Mouse (Mus musculus): ENCODE results near the gene Repin1.
"Not testable (repeated sequence)": the region's sequence is repeated elsewhere in the genome, so short reads cannot be mapped to it uniquely, and the experiment has no call there.

The Repin1 gene

GRCm38 (mm10) chr6:48579215-48579648 is 14.5 kb upstream of the Repin1 start:
- DNase-seq (ENCODE audit: low spot score), result no peak

- no peak for DNase-seq (ENCODE audit: low spot score)
These were observed 12.4 kb upstream of the Repin1 start for GRCm38 (mm10) chr6:48581257-48581656.

GRCm38 (mm10) chr6:48582037-48582436 is 11.6 kb upstream of the Repin1 start:
- peak; percentile 87 for DNase-seq (ENCODE audit: low spot score)

- DNase-seq (ENCODE audit: low spot score), result no peak
These were observed 4.4 kb upstream of the Repin1 start, which contains the start of gene Gm45021 for GRCm38 (mm10) chr6:48589194-48589750. Gm45021 (plus strand) TSS chr6:48589610.

- DNase-seq (ENCODE audit: low spot score), result no peak
These were observed 2.4 kb upstream of the Repin1 start for GRCm38 (mm10) chr6:48591221-48591845.

GRCm38 (mm10) chr6:48591871-48592270 is 1.8 kb upstream of the Repin1 start:
- DNase-seq (ENCODE audit: low spot score), result no peak

DNA sequence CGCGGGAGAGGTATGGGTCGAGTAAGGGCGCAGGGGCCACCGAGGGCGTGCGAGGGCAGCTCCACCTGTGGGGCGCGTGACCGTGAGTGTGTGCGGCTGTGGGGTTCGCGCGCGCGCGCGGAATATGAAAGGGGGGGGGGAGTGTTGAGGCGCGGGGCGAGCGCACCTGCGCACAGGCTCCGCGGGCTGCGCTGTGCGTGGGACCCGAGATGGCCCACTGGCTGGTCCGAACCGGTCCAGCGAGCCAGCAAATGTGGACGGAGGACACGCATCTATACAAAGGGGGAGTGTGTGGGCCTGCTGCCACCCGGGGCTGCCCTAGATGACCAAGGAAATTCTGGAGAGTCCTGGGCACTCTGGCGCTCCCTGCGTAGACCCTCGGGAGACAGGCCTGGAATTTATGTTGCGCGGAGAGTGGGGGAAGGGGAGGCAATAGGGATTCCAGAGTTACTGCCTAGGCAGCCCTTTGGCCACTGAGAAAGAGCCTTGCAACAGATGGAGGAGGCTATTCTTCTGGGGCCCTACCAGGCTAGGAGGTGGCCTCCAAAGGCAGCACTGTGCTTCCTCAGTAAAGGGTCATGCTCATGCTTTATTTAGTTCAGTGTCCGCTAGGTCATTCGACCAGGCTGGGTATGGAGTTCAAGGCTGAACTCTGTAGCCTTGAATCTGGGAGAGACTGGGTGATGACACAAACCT is 508 bp downstream of the Repin1 start:
- DNase-seq (ENCODE audit: low spot score), result peak; percentile 75

DNA sequence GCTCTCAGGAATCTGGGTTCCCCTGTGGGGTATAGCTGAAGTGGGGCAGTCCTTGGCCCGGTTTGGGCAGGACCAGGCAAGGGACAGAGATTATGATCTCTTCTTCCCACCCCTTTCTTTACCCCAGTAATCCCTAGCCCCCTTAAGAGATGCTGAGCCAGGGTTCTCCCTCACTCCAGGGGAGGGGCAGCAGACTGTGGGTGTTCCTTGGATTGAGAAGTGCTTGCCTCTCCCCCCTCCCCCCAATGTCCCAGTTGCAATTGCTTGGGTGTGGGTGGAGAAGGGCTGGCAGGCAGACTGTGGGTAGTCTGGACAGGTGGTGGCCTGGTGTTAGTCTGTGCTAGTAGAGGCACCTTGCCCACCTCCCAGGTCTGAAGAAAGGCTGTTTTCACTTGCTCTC is 1.6 kb downstream of the Repin1 start:
- DNase-seq (ENCODE audit: low spot score), result no peak

DNA sequence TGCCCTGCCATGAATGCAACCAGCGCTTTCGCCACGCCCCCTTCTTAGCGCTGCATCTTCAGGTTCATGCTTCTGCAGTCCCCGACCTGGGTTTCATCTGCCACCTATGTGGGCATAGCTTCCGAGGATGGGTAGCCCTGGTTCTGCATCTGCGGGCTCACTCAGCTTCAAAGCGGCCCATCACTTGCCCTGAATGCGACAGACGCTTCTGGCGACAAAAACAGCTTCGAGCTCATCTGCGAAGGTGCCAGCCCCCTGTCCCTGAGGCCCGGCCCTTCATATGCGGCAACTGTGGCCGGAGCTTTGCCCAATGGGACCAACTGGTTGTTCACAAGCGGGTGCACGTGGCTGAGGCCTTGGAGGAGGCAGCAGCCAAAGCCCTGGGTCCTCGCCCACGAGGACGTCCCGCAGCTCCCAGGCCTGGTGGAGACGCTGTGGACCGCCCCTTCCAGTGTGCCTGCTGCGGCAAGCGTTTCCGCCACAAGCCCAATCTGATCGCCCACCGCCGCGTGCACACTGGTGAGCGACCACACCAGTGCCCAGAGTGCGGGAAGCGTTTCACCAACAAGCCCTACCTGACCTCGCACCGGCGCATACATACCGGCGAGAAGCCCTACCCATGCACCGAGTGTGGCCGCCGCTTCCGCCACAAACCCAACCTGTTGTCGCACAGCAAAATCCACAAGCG is 3.0 kb downstream of the Repin1 start:
- DNase-seq (ENCODE audit: low spot score), result no peak

DNA sequence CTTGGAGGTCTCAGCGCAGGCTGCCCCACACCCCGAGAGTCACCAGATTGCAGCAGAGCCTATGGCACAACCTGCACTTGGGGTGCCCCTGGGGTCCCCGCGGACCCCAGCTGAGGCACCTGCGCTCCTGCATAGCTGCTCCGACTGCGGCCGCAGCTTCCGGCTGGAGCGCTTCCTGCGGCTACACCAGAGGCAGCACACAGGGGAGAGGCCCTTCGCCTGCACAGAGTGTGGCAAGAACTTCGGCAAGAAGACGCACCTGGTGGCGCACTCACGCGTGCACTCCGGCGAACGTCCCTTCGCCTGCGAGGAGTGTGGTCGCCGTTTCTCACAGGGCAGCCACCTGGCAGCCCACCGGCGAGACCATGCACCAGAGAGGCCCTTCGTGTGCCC is 3.5 kb downstream of the Repin1 start:
- DNase-seq (ENCODE audit: low spot score), result no peak

- DNase-seq (ENCODE audit: low spot score), result no peak
These were observed 6.9 kb downstream of the Repin1 start for GRCm38 (mm10) chr6:48600594-48600993.

GRCm38 (mm10) chr6:48601271-48602079 is 7.8 kb downstream of the Repin1 start, which contains the start of gene Zfp775:
Zfp775 (plus strand) TSS chr6:48602063.
- DNase-seq (ENCODE audit: low spot score), result peak; percentile 96

DNA sequence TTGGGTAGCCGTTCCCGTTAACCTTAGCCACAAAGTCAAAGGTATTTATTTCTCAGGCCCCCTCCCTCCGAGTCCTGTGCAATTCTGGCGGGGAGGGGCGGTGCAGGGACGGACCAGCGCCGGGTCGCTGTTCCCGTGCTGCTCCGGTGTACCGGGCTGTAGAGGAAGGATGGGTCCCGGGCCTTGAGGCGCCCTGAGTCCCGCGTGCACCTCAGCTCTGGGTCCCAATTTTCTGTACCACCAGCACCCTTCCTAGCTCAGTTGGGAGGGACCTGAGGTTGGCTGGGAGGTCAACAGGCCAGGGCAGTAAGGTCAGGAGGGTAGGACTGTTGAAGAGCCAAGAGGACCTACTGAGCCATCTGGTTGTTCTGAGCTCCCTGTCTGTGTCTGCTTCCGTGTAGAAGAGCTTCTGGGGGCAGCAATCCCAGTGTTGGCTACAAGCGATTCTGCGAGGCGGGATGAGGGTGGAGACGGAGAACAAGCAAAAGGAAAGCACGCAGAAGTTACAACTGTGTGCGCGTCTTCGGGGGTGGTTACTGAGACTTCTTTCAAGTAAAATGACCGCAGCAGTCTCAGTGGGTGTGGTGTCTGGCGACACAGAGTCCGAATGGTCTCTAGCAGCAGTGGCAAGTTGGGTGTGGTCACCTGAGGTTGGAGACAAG is 8.5 kb downstream of the Repin1 start:
- DNase-seq (ENCODE audit: low spot score), result peak; percentile 62

DNA sequence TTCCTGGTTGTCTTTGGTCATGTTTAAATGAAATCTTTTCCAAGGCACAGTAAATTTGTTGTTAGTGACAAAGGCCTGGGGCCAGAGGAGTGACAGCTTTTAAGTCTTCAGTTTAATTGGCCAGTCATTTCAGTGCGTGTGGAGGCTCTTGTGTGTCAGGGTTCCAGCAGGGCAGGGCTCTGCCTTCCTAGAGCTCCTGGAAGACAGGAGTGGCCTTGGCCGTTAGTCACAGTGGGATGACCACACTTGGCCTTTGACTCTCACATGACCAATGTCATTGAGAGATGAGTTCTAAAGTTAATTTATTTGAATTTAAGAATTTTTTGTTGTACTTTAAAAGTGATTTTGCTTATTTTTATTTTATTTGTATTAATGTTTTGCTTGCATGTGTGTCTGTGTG is 14.4 kb downstream of the Repin1 start:
- DNase-seq (ENCODE audit: low spot score), result no peak

DNA sequence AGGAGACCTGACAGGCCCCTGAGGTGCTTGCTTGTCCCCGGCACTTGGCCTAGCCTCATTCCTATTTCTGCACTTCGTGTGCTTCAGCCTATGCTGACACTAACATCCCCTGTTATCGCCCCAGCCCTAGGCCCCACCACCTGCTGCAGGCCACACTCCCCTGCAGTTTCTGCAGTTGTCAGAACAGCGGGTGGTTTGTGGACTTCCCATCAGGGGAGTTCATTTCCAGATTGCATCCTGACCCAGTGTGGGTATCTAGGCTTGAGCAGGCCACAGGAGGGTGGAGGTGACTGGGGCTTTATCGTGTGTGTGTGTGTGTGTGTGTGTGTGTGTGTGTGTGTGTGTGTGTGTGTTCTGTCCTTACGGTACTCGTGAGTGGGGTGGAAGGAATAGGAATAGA is 15.8 kb downstream of the Repin1 start:
- no peak for DNase-seq (ENCODE audit: low spot score)

- DNase-seq (ENCODE audit: low spot score), result no peak
These were observed 17.0 kb downstream of the Repin1 start for GRCm38 (mm10) chr6:48610657-48611056.

GRCm38 (mm10) chr6:48613464-48613863 is 19.8 kb downstream of the Repin1 start:
- DNase-seq (ENCODE audit: low spot score), result no peak

DNA sequence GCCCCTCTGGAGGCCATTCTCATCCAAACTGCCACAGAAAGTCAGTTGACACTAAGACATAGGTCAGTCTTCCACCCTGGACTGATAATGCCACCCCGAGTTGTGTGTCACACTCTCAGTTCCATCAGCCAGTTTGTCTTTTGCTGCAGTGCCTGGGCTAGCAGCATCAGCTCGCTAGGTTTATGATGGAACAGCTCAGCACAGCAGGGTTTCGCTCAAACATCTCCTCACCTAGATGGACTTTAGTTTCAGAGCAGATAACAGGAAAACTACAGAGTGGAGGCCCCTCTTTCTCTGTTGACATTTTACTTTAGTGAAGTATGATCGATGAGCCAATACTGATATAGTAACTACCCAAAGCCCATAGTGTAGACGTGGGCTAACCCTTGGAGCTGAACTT is 21.1 kb downstream of the Repin1 start:
- DNase-seq (ENCODE audit: low spot score), result no peak

DNA sequence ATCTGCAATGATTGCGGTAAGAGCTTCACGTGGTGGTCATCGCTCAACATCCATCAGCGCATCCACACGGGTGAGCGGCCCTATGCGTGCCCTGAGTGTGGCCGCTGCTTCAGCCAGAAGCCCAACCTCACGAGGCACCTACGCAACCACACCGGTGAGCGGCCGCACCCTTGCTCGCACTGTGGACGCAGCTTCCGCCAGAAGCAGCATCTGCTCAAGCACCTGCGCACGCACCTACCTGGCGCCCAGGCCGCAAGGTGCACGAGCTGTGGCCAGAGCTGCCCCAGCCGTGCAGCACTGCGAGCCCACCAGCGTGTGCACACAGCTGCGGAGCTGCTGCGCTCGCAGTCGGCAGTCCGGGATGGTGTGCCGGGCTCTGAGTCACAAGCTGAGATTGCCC is 26.3 kb downstream of the Repin1 start:
- no peak for DNase-seq (ENCODE audit: low spot score)

GRCm38 (mm10) chr6:48622186-48622843 is 28.6 kb downstream of the Repin1 start:
- DNase-seq (ENCODE audit: low spot score), result not testable (repeated sequence)

- no peak for DNase-seq (ENCODE audit: low spot score)
These were observed 29.8 kb downstream of the Repin1 start for GRCm38 (mm10) chr6:48623460-48623859.

Data from embryo, embryonic 10 days (tissue).